Mouse (Mus musculus): Measurements from ENCODE around the gene Cfap74.

DNA sequence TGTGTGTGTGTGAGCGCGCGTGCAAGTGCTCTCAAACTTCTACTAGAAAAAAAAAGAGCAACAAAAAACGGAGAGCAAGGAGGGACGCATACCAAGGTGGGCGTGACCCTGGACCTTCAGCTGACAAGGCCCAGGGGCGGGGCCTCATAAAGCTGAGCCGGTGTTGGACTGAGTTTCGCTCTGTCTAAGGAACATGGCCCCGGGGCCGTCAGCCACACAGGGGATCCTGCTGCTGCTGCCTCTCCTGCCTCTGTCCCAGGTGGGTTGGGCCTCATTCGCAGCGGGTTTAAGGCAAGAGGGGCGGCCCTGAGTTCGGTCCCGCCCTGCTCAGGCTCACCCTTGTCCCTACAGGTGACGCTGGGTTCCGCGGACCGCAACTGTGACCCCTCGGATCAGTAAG lies 60.0 kb downstream of the Cfap74 start, which contains the start of gene Tmem52:
- TF ChIP-seq EP300 (optimal IDR thresholded peaks at IDR 0.05) = no peak
- TF ChIP-seq CTCF (IDR thresholded peaks at IDR 0.05; ENCODE audit: low read depth) = no peak
